Mouse (Mus musculus) megakaryocyte progenitor cell, adult 5-6 weeks (primary cell): ENCODE data around the gene Gsdma3. TPM values are rescaled to one million over a fixed set of nuclear protein-coding genes. Genes with fewer than 3 reads are reported as not detected.
A peak's percentile ranks its signal among the peaks of the same experiment; 100 is the strongest.
"Not testable (repeated sequence)": the region's sequence is repeated elsewhere in the genome, so short reads cannot be mapped to it uniquely, and the experiment has no call there.

Source experiments
- ATAC-seq: replicated peaks from 2 replicates; pipeline ENCODE4 v1.8.0; 2016; ENCODE audit warnings: mild to moderate bottlenecking, moderate TSS enrichment, inconsistent platforms; ENCODE audit not compliant: poor library complexity
- total RNA-seq, 2 experiments: library from RNA; stranded (forward) in 1 of 2; stranded (reverse) in 1 of 2; fragments of 157-497, 149-512 nt in 1 of 2; fragments of 200-1000 nt in 1 of 2; gene quantifications; 2 replicates each; pipeline versions ENCODE4 v1.2.3 to v1.2.4; 2015 to 2017

Gsdma3 gene
- total RNA-seq, 2 experiments from 2014 or later: not detected

- no peak for ATAC-seq
Measured at GRCm38 (mm10) chr11:98595473-98595872, 30.7 kb upstream of the Gsdma3 start.

DNA sequence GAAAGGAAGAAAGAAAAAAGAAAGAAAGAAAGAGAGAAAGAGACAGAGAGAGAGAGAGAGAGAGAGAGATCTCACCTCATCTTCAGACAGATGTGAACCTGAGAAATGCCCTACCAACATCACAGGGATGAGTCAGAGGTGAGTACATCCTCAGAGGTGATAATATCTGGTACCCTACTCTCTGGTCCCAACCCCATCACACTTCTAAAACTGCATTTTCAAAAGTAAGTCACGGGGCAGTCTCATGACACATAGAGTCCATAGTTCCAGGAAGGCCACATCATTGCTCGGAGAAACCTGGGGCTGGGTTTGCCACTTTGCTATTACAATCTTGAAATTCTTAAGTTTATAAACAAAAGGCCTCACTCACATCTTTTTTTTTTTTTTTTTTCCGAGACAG is 30.2 kb upstream of the Gsdma3 start:
- ATAC-seq: no peak

DNA sequence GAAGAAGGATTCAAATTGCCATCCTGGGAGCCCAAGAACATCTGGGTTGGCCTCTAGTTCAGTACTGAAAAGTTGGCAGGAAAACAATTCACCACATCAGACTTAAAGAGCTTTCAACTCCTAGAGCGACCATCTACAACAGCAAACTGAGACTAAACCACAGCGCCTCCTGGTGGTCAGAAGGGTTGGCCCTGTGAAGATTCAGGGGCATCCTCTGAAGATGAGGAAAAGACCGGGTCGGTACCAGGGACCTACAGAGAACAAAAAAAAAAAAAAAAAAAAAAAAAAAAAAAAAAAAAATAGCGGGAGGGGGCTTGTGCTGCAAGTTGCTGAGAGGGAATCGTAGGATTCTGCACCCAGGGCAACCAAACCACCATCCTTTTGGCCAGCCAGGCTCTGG is 28.8 kb upstream of the Gsdma3 start:
- peak; percentile 88 for ATAC-seq

GRCm38 (mm10) chr11:98597991-98598390 is 28.2 kb upstream of the Gsdma3 start, which contains the start of gene Lrrc3c:
TSS of gene Lrrc3c (plus strand) at chr11:98598291.
- ATAC-seq: no peak

DNA sequence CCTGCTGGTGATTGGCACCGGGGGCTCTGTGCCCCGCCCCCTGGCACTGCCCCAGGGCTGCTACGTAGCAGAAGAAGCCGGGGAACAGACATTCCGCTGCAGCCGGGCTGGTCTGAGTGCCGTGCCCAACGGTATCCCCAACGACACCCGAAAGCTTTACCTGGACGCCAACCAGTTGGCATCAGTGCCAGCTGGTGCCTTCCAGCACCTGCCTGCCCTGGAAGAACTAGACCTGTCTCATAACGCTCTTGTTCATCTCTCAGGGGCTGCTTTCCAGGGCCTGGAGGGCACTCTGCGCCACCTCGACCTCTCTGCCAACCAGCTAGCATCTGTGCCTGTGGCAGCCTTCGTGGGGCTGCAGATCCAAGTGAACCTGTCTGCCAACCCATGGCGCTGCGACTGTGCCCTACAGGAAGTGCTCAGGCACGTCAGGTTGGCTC is 27.3 kb upstream of the Gsdma3 start:
- ATAC-seq: no peak

GRCm38 (mm10) chr11:98599291-98599690 is 26.9 kb upstream of the Gsdma3 start:
- ATAC-seq: no peak

DNA sequence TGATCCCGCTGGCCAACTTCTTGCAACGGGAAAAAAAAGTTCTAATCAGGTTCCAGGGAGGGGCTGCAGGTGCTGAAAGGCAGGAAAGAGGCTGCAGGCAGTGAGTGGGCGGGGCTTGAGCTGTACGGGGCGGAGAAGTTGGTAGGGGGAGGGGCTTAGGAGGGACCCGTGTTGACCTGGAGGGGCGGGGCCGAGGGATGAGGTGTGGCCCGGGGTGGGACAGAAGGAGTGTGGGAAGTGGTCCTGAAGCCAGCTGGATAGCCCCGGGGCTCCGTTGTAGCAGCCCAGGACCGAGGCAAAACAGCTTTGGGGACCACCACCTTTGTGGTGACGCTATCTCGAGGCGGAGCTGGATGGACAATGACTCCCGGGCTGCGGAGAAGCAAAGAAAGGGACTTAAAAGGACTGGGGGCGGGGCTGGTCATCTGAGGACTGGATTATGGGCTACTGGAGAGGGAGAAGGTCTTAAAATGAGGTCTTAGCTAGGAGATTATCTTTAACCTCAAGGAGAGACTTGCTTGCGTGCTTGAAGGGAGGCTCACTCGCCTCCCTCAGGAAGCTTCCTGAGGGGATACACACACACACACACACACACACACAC is 24.0 kb upstream of the Gsdma3 start:
- ATAC-seq: peak; percentile 48

DNA sequence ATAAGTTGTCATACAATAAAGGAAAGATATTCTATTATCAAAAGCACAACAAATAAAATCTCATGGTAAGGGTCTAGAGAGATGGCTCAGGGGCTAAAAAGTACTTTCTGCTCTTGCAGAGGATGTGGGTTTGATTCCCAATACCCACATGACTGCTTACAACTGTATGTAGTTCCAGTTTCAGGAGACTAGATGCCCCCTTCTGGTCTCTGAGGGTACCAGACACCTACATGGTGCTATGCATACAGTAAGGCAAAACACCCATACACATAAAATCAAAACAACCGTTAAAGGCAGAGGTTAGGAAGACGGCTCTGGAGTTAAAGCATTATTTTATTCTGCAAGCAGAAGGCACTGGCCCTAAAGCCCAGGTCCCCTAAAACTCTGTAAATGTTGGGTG is 22.2 kb upstream of the Gsdma3 start:
- 0 out of 2 replicates have a peak, but pooled peaks have one; percentile 31 for ATAC-seq

GRCm38 (mm10) chr11:98604911-98605310 is 21.2 kb upstream of the Gsdma3 start:
- not testable (repeated sequence) for ATAC-seq

- peak; percentile 90 for ATAC-seq
Measured at GRCm38 (mm10) chr11:98606763-98607162, 19.4 kb upstream of the Gsdma3 start.

GRCm38 (mm10) chr11:98620791-98621190 is 5.4 kb upstream of the Gsdma3 start:
- ATAC-seq: no peak

DNA sequence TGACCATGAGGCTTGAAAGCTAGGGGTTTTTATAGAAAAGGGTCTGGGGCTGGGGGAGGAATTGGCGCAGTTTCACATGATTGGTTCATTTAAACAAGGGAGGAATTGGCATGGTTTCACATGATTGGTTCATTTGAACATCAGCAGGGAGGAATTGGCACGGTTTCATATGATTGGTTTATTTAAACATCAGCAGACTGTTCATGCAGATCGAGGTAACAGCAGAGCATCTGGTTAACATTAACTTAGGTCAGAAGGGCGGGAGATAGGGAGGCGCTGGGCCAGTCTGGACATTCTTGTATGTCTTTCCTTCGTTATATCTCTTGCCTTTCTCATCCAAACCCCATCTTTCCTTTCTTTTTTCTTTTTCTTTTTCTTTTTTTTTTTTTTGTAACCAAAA is 2.2 kb upstream of the Gsdma3 start:
- not testable (repeated sequence) for ATAC-seq

DNA sequence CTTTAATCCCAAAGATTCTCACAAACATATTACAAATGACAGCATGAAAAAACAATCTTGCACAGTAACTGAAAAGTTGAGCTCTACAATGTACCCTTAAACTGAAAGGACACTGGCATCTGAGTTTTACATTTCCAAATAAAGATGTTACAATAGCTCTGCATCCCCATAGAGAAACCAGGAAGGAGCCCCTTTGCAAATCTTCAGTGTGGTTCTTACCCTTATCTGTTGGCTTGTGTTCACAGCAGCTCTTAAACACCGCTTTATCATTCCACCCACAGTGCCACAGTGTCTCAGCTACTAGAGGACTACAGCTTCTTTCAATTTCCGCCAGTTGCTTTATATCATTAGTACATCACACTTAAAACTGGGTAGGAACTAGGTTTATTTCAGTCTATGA is 1.8 kb upstream of the Gsdma3 start:
- ATAC-seq: not testable (repeated sequence)

DNA sequence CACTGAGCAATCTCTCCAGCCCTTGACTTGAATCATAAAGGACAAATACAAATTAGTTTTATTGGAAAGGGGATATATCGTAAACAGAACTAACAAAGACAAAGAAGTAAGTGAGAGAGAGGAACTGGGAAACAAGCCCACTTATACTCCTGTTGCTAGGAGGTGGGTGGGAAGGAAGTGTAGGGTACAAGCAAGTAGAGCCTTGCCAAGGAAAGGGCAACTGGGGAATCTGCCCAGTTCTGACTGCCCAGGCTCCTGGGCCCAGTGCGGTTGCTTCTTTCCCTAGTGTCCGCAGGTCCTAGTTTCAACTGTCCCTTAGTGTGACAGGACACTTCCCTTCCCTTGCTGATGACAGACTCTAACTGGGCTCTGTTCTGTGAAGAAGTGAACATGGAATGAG is 2.5 kb downstream of the Gsdma3 start:
- no peak for ATAC-seq

DNA sequence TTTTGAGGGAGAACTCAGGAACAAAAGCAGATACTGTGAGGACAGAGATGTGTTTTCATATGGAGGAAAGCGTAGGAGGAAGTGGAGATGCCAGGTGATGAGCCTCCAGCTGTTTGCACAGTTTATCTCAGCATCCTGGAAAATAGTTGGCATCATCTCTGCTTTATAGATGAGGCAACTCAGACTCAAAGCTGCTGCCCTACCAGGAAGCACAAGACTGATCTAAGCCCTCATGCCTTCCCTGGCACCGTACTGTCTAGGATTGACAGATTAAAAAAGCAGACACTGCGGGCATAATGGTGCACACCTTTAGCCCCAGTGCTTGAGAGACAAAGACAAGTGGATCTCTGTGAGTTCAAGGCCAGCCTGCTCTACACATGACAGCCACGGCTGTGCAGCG is 4.5 kb downstream of the Gsdma3 start:
- ATAC-seq: no peak

DNA sequence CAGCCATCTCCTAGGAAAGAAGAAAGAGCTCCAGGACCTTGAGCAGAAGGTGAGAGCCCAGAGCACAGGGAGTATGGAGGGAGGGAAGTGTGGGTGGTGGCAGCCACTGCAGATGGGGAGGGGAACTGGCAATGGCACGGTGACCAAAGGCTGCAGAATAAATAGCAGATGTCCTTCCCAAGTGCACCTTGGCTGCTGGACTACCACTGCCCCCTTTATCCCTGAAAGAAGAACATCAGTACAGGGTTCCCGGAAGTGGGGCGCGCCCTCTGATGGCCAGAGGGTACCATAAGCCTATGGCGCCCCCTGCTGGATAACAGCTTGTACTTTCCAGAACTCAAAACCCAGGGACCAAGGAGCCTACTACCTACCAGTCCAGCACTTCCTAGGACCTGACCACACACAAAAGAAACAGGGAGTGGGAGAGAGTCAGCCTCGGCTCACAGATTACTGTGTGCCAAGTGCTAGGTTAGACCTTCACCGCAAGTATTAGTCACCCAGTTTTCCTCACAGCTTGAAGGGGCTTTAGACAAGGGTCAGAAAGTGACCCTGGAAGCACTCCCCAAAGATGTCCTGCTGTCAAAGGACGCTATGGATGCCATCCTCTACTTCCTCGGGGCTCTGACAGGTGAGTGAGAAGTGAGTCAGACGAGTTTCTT is 9.3 kb downstream of the Gsdma3 start:
- ATAC-seq: peak; percentile 98

- ATAC-seq: no peak
Measured at GRCm38 (mm10) chr11:98637501-98637900, 11.3 kb downstream of the Gsdma3 start.

DNA sequence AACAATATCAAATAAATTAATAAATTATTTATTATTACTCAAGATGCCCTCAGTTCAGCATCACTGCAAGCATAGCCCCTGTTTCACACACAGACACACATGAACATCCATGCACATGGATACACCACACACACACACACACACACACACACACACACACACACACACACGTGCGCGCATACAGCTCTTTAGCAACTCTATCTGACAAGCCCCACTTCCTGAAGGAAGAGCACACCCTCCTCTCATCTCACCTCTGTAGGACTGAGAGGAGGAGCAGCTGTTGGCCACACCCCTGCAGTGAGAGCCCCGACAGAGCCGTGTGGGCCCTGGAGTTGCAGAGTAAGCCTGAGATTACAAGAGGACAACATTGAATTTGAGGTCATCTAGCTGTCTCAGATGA is 13.9 kb downstream of the Gsdma3 start:
- no peak for ATAC-seq

GRCm38 (mm10) chr11:98644757-98645156 is 18.6 kb downstream of the Gsdma3 start:
- ATAC-seq: no peak

- ATAC-seq: no peak
Measured at GRCm38 (mm10) chr11:98645946-98646345, 19.8 kb downstream of the Gsdma3 start.

DNA sequence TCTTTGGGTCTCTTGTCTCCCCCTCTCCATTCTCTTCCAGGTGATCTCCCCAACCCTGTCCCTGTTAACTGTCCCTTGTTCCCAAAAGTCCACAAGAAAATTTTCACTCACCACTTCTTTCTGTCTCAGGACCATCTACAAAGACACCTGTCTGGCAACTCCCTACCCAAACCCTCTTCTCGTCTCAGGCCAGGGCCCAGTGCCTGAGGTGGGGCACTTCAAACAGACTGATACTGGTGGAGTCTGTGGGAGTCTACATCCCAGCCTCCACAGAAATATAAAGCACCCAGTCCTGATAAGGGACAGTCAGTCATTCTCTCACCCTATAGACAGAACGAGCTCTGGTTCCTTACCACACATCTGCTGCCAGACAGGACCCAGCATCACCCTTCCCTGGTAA is 20.3 kb downstream of the Gsdma3 start, which contains the start of gene Gsdma2:
Gene Gsdma2, plus strand, starts transcription at position 301 of the 400 bp plus-strand sequence.
- ATAC-seq: no peak

DNA sequence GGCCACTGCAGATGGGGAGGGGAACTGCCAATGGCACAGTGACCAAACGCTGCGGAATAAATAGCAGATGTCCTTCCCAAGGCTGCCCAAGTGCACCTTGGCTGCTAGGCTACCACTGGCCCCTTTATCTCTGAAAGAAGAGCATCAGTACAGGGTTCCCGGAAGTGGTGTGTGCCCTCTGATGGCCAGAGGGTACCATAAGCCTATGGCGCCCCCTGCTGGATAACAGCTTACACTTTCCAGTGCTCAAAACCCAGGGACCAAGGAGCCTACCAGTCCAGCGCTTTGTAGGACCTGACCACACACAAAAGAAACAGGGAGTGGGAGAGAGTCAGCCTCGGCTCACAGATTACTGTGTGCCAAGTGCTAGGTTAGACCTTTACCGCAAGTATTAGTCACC is 28.9 kb downstream of the Gsdma3 start:
- ATAC-seq: peak; percentile 97

GRCm38 (mm10) chr11:98660517-98660916 is 34.4 kb downstream of the Gsdma3 start:
- ATAC-seq: peak; percentile 96
